Mouse (Mus musculus) hindbrain, embryonic 11.5 days (tissue): ENCODE results near the gene Mob3b. TPM values are rescaled to one million over a fixed set of nuclear protein-coding genes. Genes with fewer than 3 reads are reported as not detected.

ENCODE experiments used
- ATAC-seq: fragments of 200-750 bp; cut with Nextera tagmentation; 2 replicates; pipeline ENCODE4 v1.8.0; 2017; ENCODE audit warnings: mild to moderate bottlenecking, moderate TSS enrichment, moderate library complexity; ENCODE audit not compliant: low FRiP score
- DNase-seq: peaks from one replicate; pipeline ENCODE4 v3.0.0-alpha.2; 2015; ENCODE audit warnings: low spot score
- H3K27ac ChIP-seq: fragments of 300-500 bp; sonication (generic); 2 replicates; pipeline ENCODE4 v1.5.1; 2014; ENCODE audit warnings: mild to moderate bottlenecking, low read depth, low read length
- H3K27me3 ChIP-seq: fragments of 300-500 bp; sonication (generic); 2 replicates; pipeline ENCODE4 v1.6.1; 2014; ENCODE audit warnings: mild to moderate bottlenecking, low read length, moderate library complexity, mixed read lengths; ENCODE audit not compliant: control insufficient read depth, insufficient read depth
- H3K36me3 ChIP-seq: fragments of 300-500 bp; sonication (generic); 2 replicates; pipeline ENCODE4 v1.6.1; 2014; ENCODE audit warnings: mild to moderate bottlenecking, low read length, moderate library complexity, mixed read lengths; ENCODE audit not compliant: control insufficient read depth, insufficient read depth
- H3K4me1 ChIP-seq: fragments of 300-500 bp; sonication (generic); replicated peaks from 2 replicates; pipeline ENCODE4 v1.6.1; 2014; ENCODE audit warnings: low read length, mixed read lengths; ENCODE audit not compliant: control insufficient read depth, insufficient read depth
- H3K4me2 ChIP-seq: fragments of 300-500 bp; sonication (generic); replicated peaks from 2 replicates; pipeline ENCODE4 v1.6.1; 2014; ENCODE audit warnings: mild to moderate bottlenecking, low read depth, low read length
- H3K4me3 ChIP-seq: fragments of 300-500 bp; sonication (generic); 2 replicates; pipeline ENCODE4 v1.5.1; 2014; ENCODE audit warnings: low read depth, low read length
- H3K9ac ChIP-seq: fragments of 300-500 bp; sonication (generic); 2 replicates; pipeline ENCODE4 v1.6.1; 2014; ENCODE audit warnings: low read depth, low read length
- H3K9me3 ChIP-seq: fragments of 300-500 bp; sonication (generic); 2 replicates; pipeline ENCODE4 v1.6.1; 2016; ENCODE audit warnings: low read length; ENCODE audit not compliant: control insufficient read depth
- WGBS: fragments of 180-500 bp; shearing (Covaris S2); extraction: QIAGEN DNeasy Blood & Tissue Kit; methylation state at CpG from one replicate; pipeline ENCODE4 v1.1.7; 2014; 5-methylcytosine and 5-hydroxymethylcytosine counted together
- polyA plus RNA-seq: library from polyadenylated mRNA; unstranded; fragments of >200 nt; fragmentation: Nextera tagmentation; extraction: Ambion mirVana; gene quantifications from 2 replicates; pipeline ENCODE4 v1.2.1, GENCODE M21; 2014

Mob3b gene
- polyA plus RNA-seq, 1 experiment from 2014 or later = 14.5 TPM

- no peaks in the 10 kb centered on the region for H3K27me3 ChIP-seq
- ATAC-seq = no peak
- no peaks in the 10 kb centered on the region for H3K4me1 ChIP-seq
- H3K27ac ChIP-seq = no peak overlapping the region
- H3K4me3 ChIP-seq = no peak overlapping the region
- H3K9ac ChIP-seq = no peak overlapping the region
- WGBS = 59% methylated on average over 4 of the region's 4 CpGs
- no peak overlapping the region for H3K4me2 ChIP-seq
- no peak for DNase-seq
- no peaks in the 10 kb centered on the region for H3K36me3 ChIP-seq
- H3K9me3 ChIP-seq = no peaks in the 10 kb centered on the region
Measured at GRCm38 (mm10) chr4:35068739-35069138, 88.5 kb downstream of the Mob3b start.

DNA sequence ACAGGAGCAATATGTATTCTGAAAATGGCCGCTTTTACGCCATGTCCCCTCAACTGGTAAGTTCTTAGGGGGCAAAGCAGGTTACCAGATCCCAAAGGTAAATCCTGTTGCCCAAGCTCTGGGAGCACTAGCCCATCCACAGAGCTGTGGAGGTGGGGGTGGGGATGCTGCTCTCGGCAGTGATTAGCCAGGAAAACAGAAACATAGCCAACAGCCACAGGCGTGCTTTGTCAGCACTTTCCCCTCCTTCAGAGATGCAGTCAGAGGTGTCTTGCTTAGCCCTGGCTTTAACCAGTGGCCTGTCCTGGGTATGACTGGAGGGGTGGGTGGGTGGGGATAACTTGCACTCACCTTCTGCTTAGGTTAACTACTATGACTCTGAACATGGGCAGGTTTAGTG is 91.1 kb downstream of the Mob3b start:
- Histone ChIP-seq H3K9me3 (no peaks in the 10 kb centered on the region), H3K27me3 (no peaks in the 10 kb centered on the region), H3K4me1 (no peaks in the 10 kb centered on the region), H3K27ac (no peak overlapping the region), H3K4me3 (no peak overlapping the region), H3K9ac (no peak overlapping the region), H3K36me3 (no peaks in the 10 kb centered on the region), H3K4me2 (no peak overlapping the region)
- ATAC-seq (no peak), DNase-seq (no peak)
- WGBS = 71% methylated on average over 4 of the region's 4 CpGs

- DNase-seq = no peak
- ATAC-seq = peak; percentile 59; the same call in 1 of the 2 replicates
- no peak overlapping the region for H3K4me3 ChIP-seq
- H3K4me1 ChIP-seq = no peaks in the 10 kb centered on the region
- H3K9me3 ChIP-seq = no peaks in the 10 kb centered on the region
- H3K27ac ChIP-seq = no peak overlapping the region
- no peak overlapping the region for H3K9ac ChIP-seq
- no peaks in the 10 kb centered on the region for H3K36me3 ChIP-seq
- no peaks in the 10 kb centered on the region for H3K27me3 ChIP-seq
- no peak overlapping the region for H3K4me2 ChIP-seq
- WGBS = 48% methylated on average over 15 of the region's 15 CpGs
Measured at GRCm38 (mm10) chr4:35065075-35065838, 92.0 kb downstream of the Mob3b start.

- Histone ChIP-seq H3K36me3 (no peaks in the 10 kb centered on the region), H3K9me3 (no peaks in the 10 kb centered on the region), H3K27ac (no peak overlapping the region), H3K9ac (no peak overlapping the region), H3K27me3 (no peaks in the 10 kb centered on the region), H3K4me3 (no peak overlapping the region), H3K4me1 (no peaks in the 10 kb centered on the region), H3K4me2 (no peak overlapping the region)
- DNase-seq (no peak), ATAC-seq (no peak)
- WGBS = 53% methylated on average over 7 of the region's 7 CpGs
Measured at GRCm38 (mm10) chr4:35063146-35063719, 94.1 kb downstream of the Mob3b start.

DNA sequence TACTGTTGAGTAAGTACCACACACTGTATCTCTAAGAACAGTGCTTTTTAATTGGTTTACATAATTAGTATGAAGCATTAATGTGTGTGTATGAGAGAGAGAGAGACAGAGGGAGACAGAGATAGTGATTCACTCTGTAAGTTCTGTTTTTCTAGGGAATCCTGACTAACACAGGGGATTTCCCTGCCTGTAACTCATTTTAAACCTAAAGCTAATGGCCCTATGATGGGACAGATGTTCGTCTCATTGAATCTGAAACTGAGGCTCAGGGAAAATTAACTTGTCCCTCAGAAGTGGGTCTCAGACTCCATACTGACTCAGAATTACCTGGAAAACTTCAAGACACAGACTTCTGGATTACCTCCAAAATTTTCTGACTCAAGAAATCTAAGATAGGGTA is 96.3 kb downstream of the Mob3b start:
- no peaks in the 10 kb centered on the region for H3K27me3 ChIP-seq
- 84% methylated on average over 1 of the region's 1 CpGs for WGBS
- no peak overlapping the region for H3K4me2 ChIP-seq
- no peaks in the 10 kb centered on the region for H3K4me1 ChIP-seq
- no peak overlapping the region for H3K4me3 ChIP-seq
- no peak overlapping the region for H3K9ac ChIP-seq
- DNase-seq = no peak
- no peaks in the 10 kb centered on the region for H3K36me3 ChIP-seq
- no peak for ATAC-seq
- no peaks in the 10 kb centered on the region for H3K9me3 ChIP-seq
- no peak overlapping the region for H3K27ac ChIP-seq

DNA sequence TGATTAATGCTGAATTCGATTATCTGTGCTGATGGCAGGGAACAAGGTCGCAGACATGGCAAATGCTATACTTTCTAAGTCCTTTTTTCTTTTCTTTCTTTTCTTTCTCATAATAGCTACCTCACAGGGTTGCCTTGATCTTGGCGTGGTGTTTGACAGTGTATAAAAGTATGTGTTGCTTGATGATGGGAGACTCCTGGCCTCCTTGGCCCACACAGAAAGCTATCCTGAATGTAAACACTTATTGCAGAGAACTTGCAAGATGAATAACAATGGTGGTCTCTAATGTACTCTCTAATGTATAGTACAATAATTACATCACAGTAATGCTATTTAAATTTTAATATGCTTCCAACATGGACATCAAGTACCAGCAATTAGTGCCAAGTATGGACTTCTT is 96.9 kb downstream of the Mob3b start:
- DNase-seq (no peak), ATAC-seq (no peak)
- Histone ChIP-seq H3K9ac (no peak overlapping the region), H3K36me3 (no peaks in the 10 kb centered on the region), H3K27ac (no peak overlapping the region), H3K9me3 (no peaks in the 10 kb centered on the region), H3K4me1 (no peaks in the 10 kb centered on the region), H3K4me3 (no peak overlapping the region), H3K4me2 (no peak overlapping the region), H3K27me3 (no peaks in the 10 kb centered on the region)
- WGBS = 87% methylated on average over 3 of the region's 3 CpGs

DNA sequence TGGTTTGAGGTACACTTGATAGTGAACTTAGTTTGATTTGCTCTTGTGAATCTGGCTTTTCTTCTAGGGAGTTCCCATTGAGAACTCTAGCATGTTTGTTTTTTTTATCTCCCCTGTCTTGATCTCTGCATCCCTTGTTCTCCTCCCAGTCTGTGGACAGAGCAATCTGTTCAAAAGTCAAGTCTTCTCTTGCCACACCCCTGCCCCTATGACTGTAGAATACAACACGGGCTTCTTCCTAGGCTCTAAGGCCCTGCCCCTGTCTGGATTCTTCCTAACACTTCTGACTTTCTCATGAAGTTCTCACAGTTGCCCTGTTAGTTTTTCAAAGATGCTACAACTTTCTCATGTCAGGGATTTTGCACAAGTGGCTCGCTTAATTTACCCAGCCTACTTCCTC is 102.9 kb downstream of the Mob3b start:
- Histone ChIP-seq H3K27me3 (no peaks in the 10 kb centered on the region), H3K4me3 (no peak overlapping the region), H3K4me2 (no peak overlapping the region), H3K27ac (no peak overlapping the region), H3K4me1 (no peaks in the 10 kb centered on the region), H3K9ac (no peak overlapping the region), H3K36me3 (no peaks in the 10 kb centered on the region), H3K9me3 (no peaks in the 10 kb centered on the region)
- WGBS = 81% methylated on average over 2 of the region's 2 CpGs
- no peak for DNase-seq
- ATAC-seq = no peak

DNA sequence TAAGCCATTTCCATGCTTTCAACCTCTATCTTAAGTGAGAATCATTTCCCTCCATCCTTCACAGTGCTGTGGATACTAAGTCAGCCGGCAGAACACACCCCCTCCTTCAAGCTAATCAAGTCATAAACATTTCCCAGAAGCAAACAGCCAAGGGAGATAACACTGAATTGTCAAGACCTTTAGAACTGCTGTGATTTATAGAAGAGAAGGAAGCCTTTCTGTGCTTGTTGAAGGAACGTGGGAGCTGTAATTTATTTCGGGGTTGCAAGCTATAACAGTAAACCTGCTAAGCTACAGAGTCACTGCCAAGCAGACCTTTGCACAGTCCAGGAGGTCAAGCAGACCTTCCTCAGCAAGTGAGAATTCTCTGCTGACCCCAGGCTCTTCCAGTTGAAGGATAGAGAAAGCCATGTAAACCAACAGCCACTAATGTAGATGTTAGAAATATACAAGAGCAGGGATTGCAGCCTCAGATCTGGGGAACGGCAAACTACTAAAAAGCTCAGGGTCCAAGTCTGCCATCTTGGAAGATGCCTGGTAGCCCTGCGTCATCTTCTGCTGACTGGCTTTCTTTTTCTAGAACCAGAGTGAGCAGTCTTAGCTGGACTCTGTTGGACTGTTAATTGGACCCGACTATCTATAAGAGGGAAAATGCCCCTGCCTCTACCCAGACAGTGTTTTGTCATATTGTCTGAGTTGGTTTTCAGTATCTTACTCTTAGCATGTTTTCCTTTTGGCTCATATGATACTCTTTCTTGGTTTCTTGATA is 104.9 kb downstream of the Mob3b start:
- WGBS = 86% methylated on average over 6 of the region's 6 CpGs
- H3K27me3 ChIP-seq = no peaks in the 10 kb centered on the region
- ATAC-seq = no peak

More for the DNA sequence above, 104.9 kb downstream of the Mob3b start:
- Histone ChIP-seq H3K9me3 (no peaks in the 10 kb centered on the region), H3K4me3 (no peak overlapping the region), H3K27ac (no peak overlapping the region), H3K4me2 (no peak overlapping the region), H3K36me3 (no peaks in the 10 kb centered on the region), H3K4me1 (no peaks in the 10 kb centered on the region), H3K9ac (no peak overlapping the region)
- DNase-seq = no peak
